Mouse (Mus musculus) lung, postnatal 0 days (tissue): ENCODE measurements around the gene Tmem110.

ENCODE experiments used
- CTCF ChIP-seq: IDR thresholded peaks from 2 replicates; pipeline ENCODE4 v1.5.1; 2016; ENCODE audit warnings: antibody characterized with exemption, mild to moderate bottlenecking
- EP300 ChIP-seq: IDR thresholded peaks from 2 replicates; pipeline ENCODE4 v1.6.1; 2016; ENCODE audit warnings: antibody characterized with exemption, mild to moderate bottlenecking, control low read depth

GRCm38 (mm10) chr14:30903036-30903435 lies 77.6 kb downstream of the Tmem110 start:
- TF ChIP-seq CTCF (no peak), EP300 (no peak)
